Mouse (Mus musculus) brain, embryonic 14.5 days (tissue): ENCODE data around the gene Elavl1. TPM values are rescaled to one million over a fixed set of nuclear protein-coding genes. Genes with fewer than 3 reads are reported as not detected.
A peak's percentile ranks its signal among the peaks of the same experiment; 100 is the strongest.

ENCODE experiments used
- DNase-seq: peaks from one replicate; pipeline ENCODE4 v3.0.0-alpha.2; 2011; ENCODE audit warnings: low read depth
- CTCF ChIP-seq: fragments of 200-500 bp; IDR thresholded peaks from 2 replicates; pipeline ENCODE4 v1.5.1; 2012; ENCODE audit warnings: inconsistent platforms, mild to moderate bottlenecking, moderate library complexity, borderline replicate concordance; ENCODE audit not compliant: insufficient read depth, insufficient read length; ENCODE audit errors: extremely low read depth
- POLR2A ChIP-seq: fragments of 200-500 bp; IDR thresholded peaks from 2 replicates; pipeline ENCODE4 v1.6.1; 2012; ENCODE audit warnings: mild to moderate bottlenecking, inconsistent platforms, borderline replicate concordance; ENCODE audit not compliant: poor library complexity, insufficient read depth, insufficient read length, severe bottlenecking; ENCODE audit errors: extremely low read depth
- polyA plus RNA-seq: library from polyadenylated mRNA; depleted of rRNA; stranded (reverse); fragments of >200 nt; gene quantifications from 2 replicates; pipeline ENCODE4 v1.2.3, GENCODE M21; 2012

Gene Elavl1
- polyA plus RNA-seq, 1 experiment = 63.9 TPM

GRCm38 (mm10) chr8:4348275-4348674 is 23.1 kb upstream of the Elavl1 start:
- DNase-seq = no peak
- TF ChIP-seq CTCF (no peak), POLR2A (no peak)

GRCm38 (mm10) chr8:4347661-4348060 is 22.4 kb upstream of the Elavl1 start:
- TF ChIP-seq POLR2A (no peak), CTCF (no peak)
- no peak for DNase-seq

DNA sequence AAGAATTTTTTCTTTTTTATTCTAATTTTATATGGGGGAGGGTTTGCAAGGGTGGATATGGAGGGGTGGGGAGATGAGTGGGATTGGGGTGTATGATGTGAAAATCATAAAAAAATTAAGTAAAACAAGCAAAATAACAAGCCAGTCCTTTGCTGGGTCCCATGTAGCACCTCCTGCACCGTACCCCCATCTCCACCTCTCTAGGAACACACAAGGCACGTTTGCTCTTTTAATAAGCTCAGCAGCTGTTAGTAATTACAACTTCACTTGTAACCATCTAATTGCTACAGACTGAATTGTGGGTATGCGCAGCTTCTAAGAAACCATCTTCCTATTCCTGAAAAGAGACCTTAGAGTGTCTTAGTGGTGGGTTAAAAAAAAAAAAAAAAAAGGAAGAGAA is 15.0 kb upstream of the Elavl1 start:
- TF ChIP-seq CTCF = no peak
- TF ChIP-seq POLR2A = no peak
- DNase-seq = peak; percentile 33

DNA sequence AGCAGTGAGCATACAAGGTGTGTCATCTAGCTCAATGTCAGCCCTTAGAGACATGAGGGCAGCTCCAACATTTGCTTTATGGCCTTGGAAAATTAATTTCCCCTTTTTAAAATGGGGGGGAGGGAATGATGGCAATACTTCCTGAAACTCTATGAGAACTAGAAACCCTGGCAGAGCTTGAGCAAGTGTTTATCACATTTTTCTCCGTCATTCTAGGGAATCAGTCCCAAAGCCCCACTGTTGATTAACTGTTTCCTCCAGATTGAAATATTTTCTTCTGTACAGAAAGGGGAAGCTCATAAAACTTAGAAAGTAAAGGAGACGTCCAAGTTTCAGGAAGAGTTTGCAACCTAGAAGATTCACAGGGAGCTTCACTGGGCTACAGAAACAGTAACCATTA is 10.5 kb upstream of the Elavl1 start:
- no peak for TF ChIP-seq CTCF
- no peak for TF ChIP-seq POLR2A
- no peak for DNase-seq

GRCm38 (mm10) chr8:4333966-4334365 is 8.8 kb upstream of the Elavl1 start:
- TF ChIP-seq POLR2A (no peak), CTCF (no peak)

DNA sequence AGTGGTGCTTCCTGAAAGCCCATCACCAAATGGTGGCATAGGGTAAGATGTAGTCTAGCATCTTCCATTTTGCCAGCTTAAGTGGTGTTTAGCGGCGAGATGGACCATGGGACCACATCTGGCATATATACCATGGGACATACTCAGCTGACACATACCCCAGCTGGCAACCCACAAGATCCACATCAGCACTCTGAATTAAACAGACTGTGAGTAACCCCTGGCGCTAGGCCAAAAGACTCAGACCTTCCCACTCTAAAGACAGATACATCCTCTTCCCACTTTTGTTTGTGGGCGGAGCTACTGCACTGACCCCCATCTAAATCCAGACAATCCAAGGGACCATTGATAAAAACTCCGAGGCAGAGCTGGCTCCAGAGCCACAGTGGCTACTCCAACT is 3.8 kb upstream of the Elavl1 start:
- TF ChIP-seq CTCF (no peak), POLR2A (no peak)
- no peak for DNase-seq

More at GRCm38 (mm10) chr8:4333966-4334365, 8.8 kb upstream of the Elavl1 start:
- no peak for DNase-seq

GRCm38 (mm10) chr8:4325751-4326036 is 481 bp upstream of the Elavl1 start:
- DNase-seq = no peak
- no peak for TF ChIP-seq CTCF
- no peak for TF ChIP-seq POLR2A

- TF ChIP-seq POLR2A (no peak), CTCF (no peak)
- DNase-seq = no peak
These were observed 688 bp downstream of the Elavl1 start for GRCm38 (mm10) chr8:4324525-4324924.

- peak; percentile 15 for DNase-seq
- TF ChIP-seq POLR2A = no peak
- no peak for TF ChIP-seq CTCF
These were observed 1.3 kb downstream of the Elavl1 start for GRCm38 (mm10) chr8:4323917-4324316.

DNA sequence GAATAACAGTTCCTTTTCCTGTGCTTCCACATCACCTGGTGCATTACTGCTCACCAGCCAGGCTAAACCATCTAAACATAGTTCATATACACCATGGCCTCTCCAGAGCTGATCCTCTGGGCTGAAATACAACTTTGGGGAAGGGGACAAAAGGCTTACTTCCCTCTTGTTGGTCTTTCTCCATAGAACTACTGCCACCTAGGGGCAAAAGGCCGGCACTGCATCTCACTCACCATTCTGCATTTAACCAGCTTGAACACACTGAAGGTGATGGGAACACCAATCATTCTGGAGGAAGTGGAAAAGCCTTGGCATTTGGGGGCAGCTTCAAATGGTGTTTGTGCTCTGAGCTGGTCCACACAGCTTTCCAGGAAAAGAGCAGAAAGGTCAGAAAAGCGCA is 2.7 kb downstream of the Elavl1 start:
- peak; percentile 94 for DNase-seq
- TF ChIP-seq POLR2A = no peak
- TF ChIP-seq CTCF = peak; percentile 87; the same call in 1 of the 2 replicates

GRCm38 (mm10) chr8:4321031-4321430 is 4.2 kb downstream of the Elavl1 start:
- TF ChIP-seq POLR2A (no peak), CTCF (no peak)
- DNase-seq = no peak

GRCm38 (mm10) chr8:4320404-4320803 is 4.8 kb downstream of the Elavl1 start:
- TF ChIP-seq POLR2A (no peak), CTCF (no peak)
- no peak for DNase-seq

- no peak for DNase-seq
- TF ChIP-seq POLR2A = no peak
- no peak for TF ChIP-seq CTCF
These were observed 5.7 kb downstream of the Elavl1 start for GRCm38 (mm10) chr8:4319573-4319872.

- no peak for TF ChIP-seq CTCF
- TF ChIP-seq POLR2A = no peak
- DNase-seq = no peak
These were observed 6.2 kb downstream of the Elavl1 start for GRCm38 (mm10) chr8:4318796-4319572.

DNA sequence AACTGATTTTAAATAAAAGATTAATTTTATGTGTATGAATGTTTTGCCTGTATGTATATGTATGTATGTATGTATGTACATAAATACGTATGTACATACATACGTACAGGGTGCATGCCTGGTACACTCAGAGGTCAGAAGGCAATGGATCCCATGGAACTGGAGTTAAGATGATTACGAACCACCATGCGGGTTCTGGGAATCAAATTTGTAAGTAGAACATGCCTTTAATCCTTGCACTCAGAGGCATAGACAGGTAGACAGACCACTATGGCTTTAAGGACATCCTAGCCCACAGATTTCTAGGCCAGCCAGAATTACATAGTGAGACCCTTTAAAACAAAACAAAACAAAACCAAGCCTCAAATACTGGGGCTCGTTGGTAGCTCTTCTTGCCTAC is 7.1 kb downstream of the Elavl1 start:
- TF ChIP-seq POLR2A (no peak), CTCF (no peak)

DNA sequence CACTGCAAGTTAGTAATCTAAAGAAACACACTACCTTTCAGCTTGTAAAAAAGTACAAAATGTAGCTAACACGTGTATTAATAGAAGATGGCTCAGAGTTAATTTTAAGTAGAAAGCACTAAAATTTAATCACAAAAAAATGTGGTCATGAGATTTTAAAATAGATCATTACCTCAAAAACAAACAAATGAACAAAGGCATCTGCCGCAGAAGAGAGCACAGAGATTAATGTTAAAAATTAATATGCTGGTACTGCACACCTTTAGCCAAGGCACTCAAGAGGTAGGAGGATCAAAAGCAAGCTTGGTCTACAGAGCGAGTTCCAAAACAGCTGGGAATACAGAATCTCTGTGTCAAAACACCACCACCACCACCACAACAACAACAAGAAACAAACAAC is 10.4 kb downstream of the Elavl1 start:
- no peak for DNase-seq
- TF ChIP-seq POLR2A (no peak), CTCF (no peak)

More for the DNA sequence above, 7.1 kb downstream of the Elavl1 start:
- no peak for DNase-seq
